Mouse (Mus musculus) testis, adult 10 weeks (tissue): ENCODE data around the gene Ttc23l. TPM values are rescaled to one million over a fixed set of nuclear protein-coding genes. Genes with fewer than 3 reads are reported as not detected.

Experiments used
- polyA plus RNA-seq: library from polyadenylated mRNA; stranded (reverse); fragments of 350-450 nt; fragmentation: Illumina TruSeq; extraction: RNeasy Lipid Tissue Mini Kit (QIAGEN cat#74804); gene quantifications from one replicate; pipeline ENCODE4 v1.2.3, GENCODE M21; 2014; ENCODE audit warnings: low read depth, low replicate concordance

The Ttc23l gene
- polyA plus RNA-seq: 353 TPM

DNA sequence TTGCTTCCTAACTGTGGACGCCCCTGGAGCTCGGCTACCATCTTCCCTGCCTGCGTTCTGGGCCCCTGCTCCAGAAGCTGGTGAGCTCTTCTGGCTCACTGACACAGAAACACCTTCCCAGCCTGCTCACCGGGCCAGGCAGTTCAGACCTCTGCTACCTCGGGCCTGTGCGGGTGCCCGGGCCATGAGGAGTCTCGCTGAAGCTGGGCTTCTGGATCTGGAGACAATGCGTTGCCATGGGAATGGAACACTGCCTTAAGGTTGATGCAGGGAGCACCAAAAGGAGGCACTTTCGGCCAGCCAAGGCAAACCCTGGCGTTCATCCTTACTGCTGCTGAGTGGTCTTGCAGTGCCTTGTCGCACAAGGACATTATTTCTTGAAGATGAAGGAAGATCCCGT is at the start of gene Ttc23l:
Gene Ttc23l, minus strand, starts transcription at position 204 of the 400 bp plus-strand sequence.

DNA sequence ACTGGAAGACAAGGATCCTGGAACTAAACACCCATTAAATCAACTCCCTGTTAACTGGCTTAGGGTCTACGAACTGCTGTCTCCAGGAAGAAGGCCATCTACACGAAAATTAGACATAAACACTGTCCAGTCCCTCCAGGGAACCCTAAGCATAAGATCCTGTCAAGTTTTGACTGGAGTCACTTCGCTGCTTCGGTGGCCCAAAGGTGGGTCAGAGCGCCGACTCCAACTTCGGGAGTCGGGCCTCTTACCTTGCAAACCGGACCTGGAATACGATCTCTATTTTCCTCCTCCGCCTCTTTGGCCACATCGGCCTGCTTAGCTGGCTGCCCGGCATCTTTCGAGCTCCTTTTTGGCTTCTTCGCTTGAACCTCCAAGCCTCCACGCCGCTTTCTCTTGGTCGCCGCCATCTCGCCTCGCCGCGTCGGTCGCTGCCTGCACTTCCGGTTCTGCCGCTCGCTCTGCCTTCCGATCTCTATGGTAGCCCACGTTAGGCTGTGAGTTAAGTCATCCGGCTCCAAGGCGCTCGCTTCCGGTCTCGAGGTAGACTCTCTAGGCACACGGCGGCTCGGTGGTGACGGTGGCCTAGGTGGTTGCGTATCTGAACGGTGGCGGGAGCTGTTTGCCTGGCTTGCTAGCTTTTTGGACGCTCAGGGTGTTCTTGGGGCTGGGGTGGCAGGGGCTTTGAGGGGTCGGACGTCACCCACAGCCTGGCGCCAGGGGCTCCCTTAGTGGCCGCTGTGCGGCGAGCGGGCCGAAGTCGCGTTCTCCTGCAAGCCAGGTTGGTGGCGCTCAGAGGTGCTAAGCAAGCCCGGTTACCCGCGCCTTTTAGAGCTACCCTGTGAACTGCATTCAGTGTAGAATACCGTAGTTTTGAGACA is 72.7 kb downstream of the Ttc23l start, which contains the start of the genes Brix1 and Rad1:
Gene Brix1, minus strand, starts transcription at position 464 of the 881 bp plus-strand sequence.
Gene Rad1, plus strand, starts transcription at position 535 of the 881 bp plus-strand sequence.

DNA sequence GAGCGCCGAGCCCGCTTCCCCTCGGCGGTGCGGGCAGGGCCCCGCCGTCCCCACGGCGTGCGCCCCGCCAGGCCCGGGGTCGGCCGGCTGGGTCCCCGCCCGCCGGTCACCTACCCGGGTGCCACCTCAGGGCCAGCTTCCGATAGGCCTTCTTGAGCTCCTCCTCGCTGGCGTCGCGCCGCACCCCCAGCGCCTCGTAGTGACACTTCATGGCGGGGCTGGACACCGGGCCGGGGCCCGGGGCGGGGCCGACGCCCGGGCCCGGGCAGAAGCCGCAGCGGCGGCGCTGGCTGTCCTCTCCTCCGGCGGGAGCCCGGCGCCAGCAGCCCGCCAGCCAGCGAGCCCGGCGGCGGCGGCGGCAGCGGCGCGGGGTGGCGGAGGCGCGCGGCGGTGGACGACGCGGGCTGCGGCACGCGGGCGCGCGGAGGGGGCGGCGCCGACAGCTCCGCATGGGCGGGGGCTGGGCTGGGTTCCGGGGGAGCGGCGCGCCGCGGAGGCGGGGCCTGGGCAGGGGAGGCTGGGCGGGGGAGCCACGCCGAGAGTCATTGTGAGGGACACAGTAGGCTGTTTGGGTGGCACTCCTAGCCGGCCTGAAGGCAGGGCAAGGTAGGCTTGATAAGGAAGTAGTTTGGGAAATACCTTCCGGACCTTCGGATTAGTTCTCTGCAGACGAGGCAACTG is 88.2 kb downstream of the Ttc23l start, which contains the start of gene Dnajc21:
Gene Dnajc21, minus strand, starts transcription at position 366 of the 681 bp plus-strand sequence.

Other genes starting within 250 kb of the Ttc23l start
- gene Gm21973, start 233.3 kb downstream of the Ttc23l start, polyA plus RNA-seq: not detected
- gene Agxt2, start 200.1 kb downstream of the Ttc23l start, polyA plus RNA-seq: 0.08 TPM
- gene Dnajc21, start 88.2 kb downstream of the Ttc23l start, polyA plus RNA-seq: 218 TPM
- 145 TPM for gene Brix1, start 72.7 kb downstream of the Ttc23l start, polyA plus RNA-seq
- 18.1 TPM for gene Rad1, start 72.7 kb downstream of the Ttc23l start, polyA plus RNA-seq
- gene Rai14, start 156.0 kb upstream of the Ttc23l start, polyA plus RNA-seq: 166 TPM